Mouse (Mus musculus) hindbrain, embryonic 15.5 days (tissue): Measurements from ENCODE around the gene Cachd1. TPM values are rescaled to one million over a fixed set of nuclear protein-coding genes. Genes with fewer than 3 reads are reported as not detected.

Source experiments
- ATAC-seq: fragments of 200-750 bp; cut with Nextera tagmentation; 2 replicates; pipeline ENCODE4 v1.8.0; 2017; ENCODE audit warnings: low read depth, moderate number of reproducible peaks, moderate TSS enrichment; ENCODE audit not compliant: low FRiP score
- H3K27ac ChIP-seq: fragments of 300-500 bp; sonication (generic); replicated peaks from 2 replicates; pipeline ENCODE4 v1.5.1; 2015; ENCODE audit warnings: mild to moderate bottlenecking, inconsistent platforms
- H3K27me3 ChIP-seq: fragments of 300-500 bp; sonication (generic); 2 replicates; pipeline ENCODE4 v1.6.1; 2015; ENCODE audit warnings: control low read depth, inconsistent platforms
- H3K36me3 ChIP-seq: fragments of 300-500 bp; sonication (generic); 2 replicates; pipeline ENCODE4 v1.6.1; 2015; ENCODE audit warnings: control low read depth, inconsistent platforms
- H3K4me1 ChIP-seq: fragments of 300-500 bp; sonication (generic); replicated peaks from 2 replicates; pipeline ENCODE4 v1.6.1; 2015; ENCODE audit warnings: control low read depth, inconsistent platforms
- H3K4me2 ChIP-seq: fragments of 300-500 bp; sonication (generic); 2 replicates; pipeline ENCODE4 v1.6.1; 2015; ENCODE audit warnings: moderate library complexity, mild to moderate bottlenecking, inconsistent platforms
- H3K4me3 ChIP-seq: fragments of 300-500 bp; sonication (generic); 2 replicates; pipeline ENCODE4 v1.5.1; 2015; ENCODE audit warnings: mild to moderate bottlenecking, inconsistent platforms
- H3K9ac ChIP-seq: fragments of 300-500 bp; sonication (generic); 2 replicates; pipeline ENCODE4 v1.6.1; 2015; ENCODE audit warnings: inconsistent platforms
- H3K9me3 ChIP-seq: fragments of 300-500 bp; sonication (generic); 2 replicates; pipeline ENCODE4 v1.6.1; 2016; ENCODE audit warnings: control low read depth, inconsistent platforms
- WGBS: fragments of 180-500 bp; shearing (Covaris S2); methylation state at CpG from one replicate; pipeline ENCODE4 v1.1.7; 2015; 5-methylcytosine and 5-hydroxymethylcytosine counted together
- polyA plus RNA-seq: library from polyadenylated mRNA; unstranded; fragments of >200 nt; fragmentation: Nextera tagmentation; extraction: Ambion mirVana; gene quantifications from 2 replicates; pipeline ENCODE4 v1.2.1, GENCODE M21; 2015

Gene Cachd1
- polyA plus RNA-seq, 1 experiment from 2014 or later, result 21.9 TPM

DNA sequence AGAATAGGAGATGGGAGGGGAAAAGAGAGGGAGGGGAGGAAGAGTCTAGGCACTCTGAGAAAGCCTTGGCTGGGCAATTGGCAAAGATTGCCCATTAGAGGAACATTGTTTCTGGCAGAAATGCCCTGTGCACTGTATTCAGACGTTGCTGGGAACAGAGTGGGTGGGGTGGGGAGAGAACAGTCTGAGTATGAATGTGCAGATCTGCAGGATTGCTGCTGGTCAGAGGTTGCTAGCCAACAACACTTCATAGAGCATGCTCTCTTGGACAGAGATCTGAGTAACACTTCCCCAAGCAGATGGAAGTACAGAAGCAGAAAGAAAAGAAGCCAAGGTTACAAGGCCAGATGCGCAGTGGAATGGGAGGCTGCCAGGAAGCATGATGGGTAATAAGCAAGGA, 285.7 kb downstream of the Cachd1 start:
- Histone ChIP-seq H3K9me3 (no peaks in the 10 kb centered on the region), H3K9ac (no peak overlapping the region), H3K4me1 (0 out of 2 replicates have a peak, but pooled peaks cover 3% of the 10 kb centered on the region), H3K36me3 (no peaks in the 10 kb centered on the region), H3K27me3 (no peaks in the 10 kb centered on the region), H3K27ac (no peak overlapping the region), H3K4me3 (no peak overlapping the region), H3K4me2 (no peak overlapping the region)
- 80% methylated on average over 2 of the region's 2 CpGs for WGBS
- ATAC-seq, result no peak; the same call in 1 of the 2 replicates

GRCm38 (mm10) chr4:101066401-101066800, 289.9 kb downstream of the Cachd1 start:
- no peak for ATAC-seq
- Histone ChIP-seq H3K9ac (no peak overlapping the region), H3K9me3 (no peaks in the 10 kb centered on the region), H3K4me1 (peaks cover 14% of the 10 kb centered on the region), H3K36me3 (no peaks in the 10 kb centered on the region), H3K4me3 (no peak overlapping the region), H3K27me3 (no peaks in the 10 kb centered on the region), H3K27ac (no peak overlapping the region), H3K4me2 (no peak overlapping the region)
- WGBS, result 50% methylated on average over 5 of the region's 5 CpGs

DNA sequence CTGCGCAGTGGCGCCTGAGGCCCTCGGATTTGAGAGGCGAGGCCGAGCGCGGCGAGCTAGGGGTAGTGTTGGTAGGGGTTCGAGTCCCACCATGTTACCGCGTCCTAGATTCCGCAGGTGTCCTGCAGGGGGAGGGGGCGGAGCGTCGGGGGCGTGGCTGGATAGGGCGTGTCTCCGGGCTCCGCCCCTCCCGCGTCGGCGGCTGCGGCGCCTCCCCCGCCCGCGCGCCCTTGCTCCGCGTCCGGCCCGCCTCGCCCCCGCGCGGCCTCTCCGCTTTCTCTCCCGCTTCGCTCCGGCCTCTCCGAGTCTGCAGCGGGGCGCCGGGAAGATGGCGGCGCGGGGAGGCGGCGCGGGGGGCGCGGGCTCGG, 292.3 kb downstream of the Cachd1 start, which contains the start of gene Raver2:
Gene Raver2 (plus strand): TSS at position 198 of the 368 bp plus-strand sequence.
- no peaks in the 10 kb centered on the region for H3K36me3 ChIP-seq
- ATAC-seq, result peak; percentile 75
- no peaks in the 10 kb centered on the region for H3K9me3 ChIP-seq
- H3K9ac ChIP-seq, result peak within 1 kb of the TSS; percentile 75
- peak within 1 kb of the TSS; percentile 97 for H3K4me2 ChIP-seq
- no peaks in the 10 kb centered on the region for H3K27me3 ChIP-seq
- 1% methylated on average over 51 of the region's 54 CpGs for whole genome bisulfite sequencing
- H3K27ac ChIP-seq, result peak within 1 kb of the TSS; percentile 35; the same call in 1 of the 2 replicates
- peak within 1 kb of the TSS; percentile 87 for H3K4me3 ChIP-seq
- H3K4me1 ChIP-seq, result peaks cover 14% of the 10 kb centered on the region

- Histone ChIP-seq H3K27ac (peak overlapping the region; percentile 35; the same call in 1 of the 2 replicates), H3K9ac (peak overlapping the region; percentile 75), H3K9me3 (no peaks in the 10 kb centered on the region), H3K4me2 (peak overlapping the region; percentile 97), H3K4me1 (peaks cover 14% of the 10 kb centered on the region), H3K36me3 (no peaks in the 10 kb centered on the region), H3K4me3 (peak overlapping the region; percentile 87), H3K27me3 (no peaks in the 10 kb centered on the region)
- WGBS, result 1% methylated on average over 54 of the region's 55 CpGs
- ATAC-seq, result peak; percentile 72
Observed at GRCm38 (mm10) chr4:101069154-101069971, 292.9 kb downstream of the Cachd1 start.

DNA sequence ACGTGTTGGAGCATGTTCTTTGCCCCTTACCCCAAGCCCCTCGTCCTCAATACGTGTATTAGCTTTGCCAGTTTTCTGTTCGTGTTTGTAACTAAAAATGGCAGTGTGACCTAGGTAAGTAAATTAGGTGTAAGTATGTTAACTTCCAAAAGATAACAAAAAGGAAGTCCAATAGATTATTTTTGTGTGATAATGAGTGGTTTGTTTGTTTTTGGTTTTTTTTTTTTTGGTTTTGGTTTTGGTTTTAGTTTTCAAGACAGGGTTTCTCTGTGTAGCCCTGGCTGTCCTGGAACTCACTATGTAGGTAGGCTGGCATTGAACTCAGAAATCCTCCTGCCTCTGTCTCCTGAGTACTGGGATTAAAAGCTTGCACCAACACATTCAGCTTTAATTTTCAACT, 295.1 kb downstream of the Cachd1 start:
- H3K4me3 ChIP-seq, result no peak overlapping the region
- 87% methylated on average over 4 of the region's 4 CpGs for WGBS

DNA sequence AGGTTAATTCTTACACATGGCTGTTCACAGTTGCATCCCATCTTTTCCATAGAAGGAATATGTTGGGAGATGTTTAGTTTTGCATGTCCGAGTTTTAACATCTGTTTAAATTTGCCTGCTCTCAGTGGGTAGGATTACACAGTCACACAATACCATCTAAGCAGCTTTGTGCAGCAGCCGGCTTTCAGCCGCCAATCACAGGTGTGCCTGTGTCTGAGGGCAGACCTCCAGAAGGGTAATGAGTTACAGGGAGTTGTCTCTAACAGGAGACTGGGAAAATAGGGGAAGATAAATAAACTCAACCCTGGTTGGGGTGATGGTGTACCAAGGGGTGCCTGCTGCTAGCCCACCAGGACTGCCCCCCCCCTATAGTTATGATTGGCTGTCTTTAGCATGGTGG, 299.9 kb downstream of the Cachd1 start:
- 54% methylated on average over 3 of the region's 3 CpGs for WGBS
- no peaks in the 10 kb centered on the region for H3K27me3 ChIP-seq
- H3K4me2 ChIP-seq, result no peak overlapping the region
- no peak overlapping the region for H3K4me3 ChIP-seq
- H3K4me1 ChIP-seq, result no peaks in the 10 kb centered on the region
- H3K9ac ChIP-seq, result no peak overlapping the region
- no peak for ATAC-seq
- no peak overlapping the region for H3K27ac ChIP-seq
- H3K36me3 ChIP-seq, result no peaks in the 10 kb centered on the region
- H3K9me3 ChIP-seq, result no peaks in the 10 kb centered on the region

More for the DNA sequence above, 295.1 kb downstream of the Cachd1 start:
- H3K36me3 ChIP-seq, result no peaks in the 10 kb centered on the region
- peaks cover 11% of the 10 kb centered on the region for H3K4me1 ChIP-seq
- no peak overlapping the region for H3K9ac ChIP-seq
- no peak for ATAC-seq
- H3K9me3 ChIP-seq, result no peaks in the 10 kb centered on the region
- no peaks in the 10 kb centered on the region for H3K27me3 ChIP-seq
- H3K27ac ChIP-seq, result no peak overlapping the region
- no peak overlapping the region for H3K4me2 ChIP-seq

Other genes with a start within 250 kb of the Cachd1 start
- not detected in 2 replicates for gene Gm10577, start 244.0 kb downstream of the Cachd1 start, polyA plus RNA-seq